Mouse (Mus musculus): ENCODE data around the gene Jmjd1c.

- no peak for TF ChIP-seq CTCF (IDR thresholded peaks at IDR 0.05; ENCODE audit: extremely low read depth, insufficient read length, insufficient replicate concordance, low read depth, low read length)
- TF ChIP-seq POLR2A (IDR thresholded peaks at IDR 0.05; ENCODE audit: low read depth, low read length): no peak
Observed at GRCm38 (mm10) chr10:67096621-67097436, 904 bp downstream of the Jmjd1c start, which contains the start of gene Reep3.

Measured in small intestine, adult 2 months (tissue).